Mouse (Mus musculus) small intestine, adult 2 months (tissue): ENCODE results near the gene Cfap99. TPM values are rescaled to one million over a fixed set of nuclear protein-coding genes. Genes with fewer than 3 reads are reported as not detected.

Source experiments
- H3K27ac ChIP-seq: fragments of 200-500 bp; 2 replicates; pipeline ENCODE4 v1.5.1; 2012; ENCODE audit warnings: low read depth, low read length, control low read depth, inconsistent platforms; ENCODE audit not compliant: insufficient read depth
- H3K27me3 ChIP-seq: fragments of 200-500 bp; 2 replicates; pipeline ENCODE4 v1.6.1; 2012; ENCODE audit warnings: mild to moderate bottlenecking, moderate library complexity, low read length, inconsistent platforms; ENCODE audit not compliant: control insufficient read depth, insufficient read depth
- H3K36me3 ChIP-seq: fragments of 200-500 bp; 2 replicates; pipeline ENCODE4 v1.6.1; 2012; ENCODE audit warnings: mild to moderate bottlenecking, low read length, control low read depth, inconsistent platforms; ENCODE audit not compliant: control insufficient read depth, insufficient read depth
- H3K4me1 ChIP-seq: fragments of 200-500 bp; 2 replicates; pipeline ENCODE4 v1.6.1; 2012; ENCODE audit warnings: low read length, inconsistent platforms, mixed read lengths; ENCODE audit not compliant: control insufficient read depth, insufficient read depth, insufficient read length
- H3K4me3 ChIP-seq: fragments of 200-500 bp; 2 replicates; pipeline ENCODE4 v1.5.1; 2012; ENCODE audit warnings: low read depth, mild to moderate bottlenecking, control low read depth, inconsistent platforms, low read length, moderate library complexity
- CTCF ChIP-seq: fragments of 200-500 bp; IDR thresholded peaks from 2 replicates; pipeline ENCODE4 v1.5.1; 2012; ENCODE audit warnings: low read depth, mild to moderate bottlenecking, control low read depth, inconsistent platforms, low read length, moderate library complexity, mixed read lengths; ENCODE audit not compliant: insufficient replicate concordance, insufficient read length; ENCODE audit errors: extremely low read depth
- POLR2A ChIP-seq: fragments of 200-500 bp; IDR thresholded peaks from 2 replicates; pipeline ENCODE4 v1.6.1; 2012; ENCODE audit warnings: low read depth, mild to moderate bottlenecking, control low read depth, inconsistent platforms, low read length, moderate library complexity
- polyA plus RNA-seq: library from polyadenylated mRNA; depleted of rRNA; stranded (reverse); fragments of >200 nt; gene quantifications from 2 replicates; pipeline ENCODE4 v1.2.3, GENCODE M21; 2012; rRNA removed

Cfap99 gene
- polyA plus RNA-seq, 1 experiment, result not detected

DNA sequence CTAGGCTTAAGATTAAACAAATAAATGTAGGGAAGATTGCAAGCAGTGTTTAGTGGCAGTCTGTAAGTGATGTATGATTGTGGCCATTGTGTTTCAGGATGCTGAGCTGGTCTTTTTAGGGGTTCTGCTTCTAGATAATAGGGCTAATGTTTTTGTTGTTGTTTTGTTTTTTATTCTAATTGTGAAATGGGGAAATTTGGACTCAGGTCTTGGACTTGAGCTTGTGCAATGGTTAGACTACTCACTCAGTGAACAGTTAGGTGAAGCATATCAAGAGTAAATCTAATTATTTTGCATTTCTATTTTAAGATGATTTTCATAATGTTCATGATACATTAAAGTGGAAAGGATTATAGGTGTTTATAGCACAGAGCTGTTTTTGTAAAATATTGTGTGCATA is 84.1 kb downstream of the Cfap99 start:
- H3K27ac ChIP-seq, result no peak overlapping the region
- H3K27me3 ChIP-seq, result no peaks in the 10 kb centered on the region
- H3K4me3 ChIP-seq, result no peak overlapping the region
- no peak for TF ChIP-seq CTCF
- TF ChIP-seq POLR2A, result no peak
- H3K4me1 ChIP-seq, result peaks cover 12% of the 10 kb centered on the region; the same call in 1 of the 2 replicates
- H3K36me3 ChIP-seq, result no peaks in the 10 kb centered on the region

Other genes starting within 250 kb of the Cfap99 start
- gene Poln, start 119.2 kb upstream of the Cfap99 start, polyA plus RNA-seq, result not detected in 2 replicates
- gene Haus3, start 119.1 kb upstream of the Cfap99 start, polyA plus RNA-seq, result 0.09 TPM in 1 of 2 replicates, not detected in the other
- 82.5 and 154 TPM in 2 replicates for gene Mxd4, start 100.9 kb upstream of the Cfap99 start, polyA plus RNA-seq
- 1.5 and 1.7 TPM in 2 replicates for gene Zfyve28, start 151 bp upstream of the Cfap99 start, polyA plus RNA-seq
- 19.9 and 31.8 TPM in 2 replicates for gene Rnf4, start 47.7 kb downstream of the Cfap99 start, polyA plus RNA-seq
- gene Fam193a, start 81.3 kb downstream of the Cfap99 start, polyA plus RNA-seq, result 9.4 and 30.9 TPM in 2 replicates
- 7.2 and 13.8 TPM in 2 replicates for gene Tnip2, start 225.4 kb downstream of the Cfap99 start, polyA plus RNA-seq
- 5.0 and 12.4 TPM in 2 replicates for gene Sh3bp2, start 237.2 kb downstream of the Cfap99 start, polyA plus RNA-seq